ENCODE assay signal across 10 mouse cellular contexts in genomic region chr12:16563427-16563826, GRCm38 (mm10). TPM values are rescaled to one million over a fixed set of nuclear protein-coding genes. Genes with fewer than 3 reads are reported as not detected.
A peak's percentile ranks its signal among the peaks of the same experiment; 100 is the strongest.
DNase-seq lines count a peak whose midpoint lies in the region; ATAC-seq and TF ChIP-seq lines count a peak whose summit lies in the region.
"Had no signal": no experiment of that assay in that cellular context is flagged by ENCODE, and none has a peak within 500 bp of the region (broad histone marks: within the 10 kb centered on the region; RNA-seq: fewer than 3 reads in every experiment).

No protein-coding gene starts in this region.

- H3K27ac ChIP-seq in hindbrain, embryonic 10.5 days = no peak overlapping the region
- no peak overlapping the region for H3K27ac ChIP-seq in hindbrain, embryonic 14.5 days
- no peak overlapping the region for H3K27ac ChIP-seq in embryonic fibroblast, embryonic 13.5 days (ENCODE audit: insufficient read depth, low read length)
- no peak overlapping the region for H3K27ac ChIP-seq in liver, embryonic 12.5 days
- no peak overlapping the region for H3K27ac ChIP-seq in testis, adult 2 months (ENCODE audit: control insufficient read depth, insufficient read depth, low read depth, low read length)
- H3K27ac ChIP-seq: hindbrain, embryonic 15.5 days had no signal

- H3K4me1 ChIP-seq in hindbrain, embryonic 10.5 days (replicated peaks) = no peaks in the 10 kb centered on the region
- no peaks in the 10 kb centered on the region for H3K4me1 ChIP-seq in hindbrain, embryonic 14.5 days (replicated peaks; ENCODE audit: control insufficient read depth, insufficient read depth, low read length)
- no peaks in the 10 kb centered on the region for H3K4me1 ChIP-seq in embryonic fibroblast, embryonic 13.5 days (ENCODE audit: control insufficient read depth, insufficient read depth, low read length)
- no peaks in the 10 kb centered on the region for H3K4me1 ChIP-seq in liver, embryonic 12.5 days
- no peaks in the 10 kb centered on the region for H3K4me1 ChIP-seq in testis, adult 2 months (ENCODE audit: control insufficient read depth, insufficient read depth, low read length)
- H3K4me1 ChIP-seq: hindbrain, embryonic 15.5 days; megakaryocyte, embryonic 14.5 days had no signal

- H3K9ac ChIP-seq in hindbrain, embryonic 14.5 days = no peak overlapping the region
- no peak overlapping the region for H3K9ac ChIP-seq in liver, embryonic 12.5 days
- H3K9ac ChIP-seq: hindbrain, embryonic 15.5 days had no signal

- TF ChIP-seq POLR2A in embryonic fibroblast, embryonic 13.5 days (IDR thresholded peaks at IDR 0.05; ENCODE audit: low read depth, low read length) = no peak
- no peak for TF ChIP-seq POLR2A in testis, adult 2 months (IDR thresholded peaks at IDR 0.05; ENCODE audit: control insufficient read depth, low read depth, low read length)

- H3K36me3 ChIP-seq in hindbrain, embryonic 10.5 days = peaks cover 76% of the 10 kb centered on the region
- peaks cover 97% of the 10 kb centered on the region for H3K36me3 ChIP-seq in hindbrain, embryonic 14.5 days (replicated peaks; ENCODE audit: control insufficient read depth, insufficient read depth)
- H3K36me3 ChIP-seq in liver, embryonic 12.5 days = peaks cover 65% of the 10 kb centered on the region
- H3K36me3 ChIP-seq in testis, adult 2 months (ENCODE audit: control insufficient read depth, insufficient read depth, low read length) = no peaks in the 10 kb centered on the region

- no peak overlapping the region for H3K4me2 ChIP-seq in hindbrain, embryonic 14.5 days (replicated peaks)
- no peak overlapping the region for H3K4me2 ChIP-seq in liver, embryonic 12.5 days
- H3K4me2 ChIP-seq: hindbrain, embryonic 15.5 days had no signal

- 71% methylated on average over 9 of the region's 9 CpGs for WGBS in hindbrain, embryonic 10.5 days
- 70% methylated on average over 9 of the region's 9 CpGs for WGBS in hindbrain, embryonic 14.5 days
- 50% methylated on average over 9 of the region's 9 CpGs for WGBS in liver, embryonic 12.5 days (ENCODE audit: insufficient replicate concordance)

- H3K4me3 ChIP-seq in hindbrain, embryonic 10.5 days = no peak overlapping the region
- H3K4me3 ChIP-seq in hindbrain, embryonic 14.5 days (replicated peaks; ENCODE audit: low read length) = no peak overlapping the region
- H3K4me3 ChIP-seq in embryonic fibroblast, embryonic 13.5 days (ENCODE audit: insufficient read depth, low read length) = no peak overlapping the region
- no peak overlapping the region for H3K4me3 ChIP-seq in liver, embryonic 12.5 days
- H3K4me3 ChIP-seq in testis, adult 2 months (ENCODE audit: control insufficient read depth, low read depth, low read length) = no peak overlapping the region
- H3K4me3 ChIP-seq: hindbrain, embryonic 15.5 days; megakaryocyte, embryonic 14.5 days had no signal

- ATAC-seq in hindbrain, embryonic 14.5 days (ENCODE audit: low FRiP score) = no peak
- 0 out of 2 replicates have a peak, but pooled peaks have one; percentile 6 for ATAC-seq in liver, embryonic 12.5 days

- TF ChIP-seq CTCF in embryonic fibroblast, embryonic 13.5 days (IDR thresholded peaks at IDR 0.05; ENCODE audit: borderline replicate concordance, insufficient read depth, low read length) = peak; percentile 43; the same call in 1 of the 2 replicates
- TF ChIP-seq CTCF in testis, adult 2 months (IDR thresholded peaks at IDR 0.05; ENCODE audit: control insufficient read depth, insufficient read depth, insufficient replicate concordance, low read depth, low read length) = peak; percentile 28; the same call in 1 of the 2 replicates

- H3K27me3 ChIP-seq in hindbrain, embryonic 10.5 days (ENCODE audit: insufficient read depth, poor library complexity, severe bottlenecking) = no peaks in the 10 kb centered on the region
- H3K27me3 ChIP-seq in hindbrain, embryonic 14.5 days (ENCODE audit: control insufficient read depth, insufficient read depth, low read length) = no peaks in the 10 kb centered on the region
- H3K27me3 ChIP-seq in liver, embryonic 12.5 days (replicated peaks) = no peaks in the 10 kb centered on the region
- H3K27me3 ChIP-seq in testis, adult 2 months (ENCODE audit: control insufficient read depth, insufficient read depth, low read length) = no peaks in the 10 kb centered on the region
- H3K27me3 ChIP-seq: hindbrain, embryonic 15.5 days; megakaryocyte, embryonic 14.5 days had no signal

- peak; percentile 59 for DNase-seq in hindbrain, embryonic 10.5 days (ENCODE audit: low spot score)
- no peak for DNase-seq in hindbrain, embryonic 14.5 days (ENCODE audit: low spot score)
- peak; percentile 24 to 25 for DNase-seq in B cell, adult 2 months
- peak; percentile 20 for DNase-seq in R1 (ENCODE audit: low read depth, low spot score)
- no peak for DNase-seq in heart, adult 8-10 months (ENCODE audit: low spot score)

- no peaks in the 10 kb centered on the region for H3K9me3 ChIP-seq in hindbrain, embryonic 10.5 days
- H3K9me3 ChIP-seq in hindbrain, embryonic 14.5 days (ENCODE audit: control insufficient read depth, low read length) = no peaks in the 10 kb centered on the region
- H3K9me3 ChIP-seq in liver, embryonic 12.5 days (replicated peaks) = no peaks in the 10 kb centered on the region
- H3K9me3 ChIP-seq: hindbrain, embryonic 15.5 days; megakaryocyte, embryonic 14.5 days had no signal

RNA-seq across cellular contexts. Expression of gene Lpin1, which starts 47.3 kb away (rescaled TPM):
- 6.4 and 10.6 TPM in 2 replicates for polyA plus RNA-seq in hindbrain, embryonic 10.5 days (2016; fragmentation: Nextera tagmentation; extraction: Ambion mirVana)
- polyA plus RNA-seq in hindbrain, embryonic 14.5 days (2014; fragmentation: Nextera tagmentation; extraction: Ambion mirVana) = 18.0 and 19.1 TPM in 2 replicates
- 8.9 and 11.1 TPM in 2 replicates for polyA plus RNA-seq in embryonic fibroblast, embryonic 13.5 days (2011; ENCODE audit: insufficient read length, low read depth, missing spikeins)
- polyA plus RNA-seq in liver, embryonic 12.5 days (2016; fragmentation: Nextera tagmentation; extraction: Ambion mirVana) = 6.8 and 6.9 TPM in 2 replicates
- 300 and 301 TPM in 2 replicates for polyA plus RNA-seq in testis, adult 2 months (2012; rRNA removed)
- total RNA-seq in heart, adult 8-10 months (2022) = 100 to 1,000 TPM; 152 to 176 (median 162) TPM

Comparison
In these comparisons a context has a peak if more than half of its experiments do, and no peak if none do; other contexts are left out.
1. DNase-seq: peak in hindbrain, embryonic 10.5 days (single experiment), B cell, adult 2 months (2 of 2) and R1 (single experiment); none in hindbrain, embryonic 14.5 days (single experiment) and heart, adult 8-10 months (single experiment).
2. RNA of gene Lpin1, which starts 47.3 kb away (polyA plus RNA-seq): 300 to 301 TPM in testis, adult 2 months; 18.0 to 19.1 TPM in hindbrain, embryonic 14.5 days, 6.4 to 10.6 TPM in hindbrain, embryonic 10.5 days, 8.9 to 11.1 TPM in embryonic fibroblast, embryonic 13.5 days and 6.8 to 6.9 TPM in liver, embryonic 12.5 days; every median in the first group is over 10 times any median in the second.